Mouse (Mus musculus): ENCODE results near the gene Zfp593.

Zfp593 gene

GRCm38 (mm10) chr4:134227194-134227593 is 18.2 kb downstream of the Zfp593 start, which contains the start of gene Catsper4:
TSS of gene Catsper4 (minus strand) at chr4:134227383.
- no peak for DNase-seq (ENCODE audit: low spot score in 2 of 2)

GRCm38 (mm10) chr4:134222793-134223600 is 22.4 kb downstream of the Zfp593 start:
- no peak for DNase-seq (ENCODE audit: low spot score in 2 of 2)

- no peak for DNase-seq (ENCODE audit: low spot score in 2 of 2)
Measured at GRCm38 (mm10) chr4:134206488-134207053, 38.8 kb downstream of the Zfp593 start.

- DNase-seq (ENCODE audit: low spot score in 2 of 2): no peak
Measured at GRCm38 (mm10) chr4:134203340-134203896, 42.0 kb downstream of the Zfp593 start.

- DNase-seq (ENCODE audit: low spot score in 2 of 2): no peak
Measured at GRCm38 (mm10) chr4:134202904-134203303, 42.5 kb downstream of the Zfp593 start, which contains the start of gene Gm7534. TSS of gene Gm7534 (minus strand) at chr4:134203004.

GRCm38 (mm10) chr4:134199371-134199770 is 46.0 kb downstream of the Zfp593 start:
- no peak for DNase-seq (ENCODE audit: low spot score in 2 of 2)
